Mouse (Mus musculus): ENCODE measurements at regions not wholly inside any gene's neighbourhood (a gene's known extent, or its start where the extent isn't known, plus 50 kb on each side); places are given as distances from the start of the nearest gene placed in this dataset.

- Histone ChIP-seq H3K9ac (ENCODE audit: low read length) (no peak overlapping the region), H3K4me3 (ENCODE audit: low read depth, low read length) (no peak overlapping the region), H3K36me3 (ENCODE audit: control insufficient read depth, insufficient read depth, low read length) (no peaks in the 10 kb centered on the region), H3K27me3 (ENCODE audit: control insufficient read depth, insufficient read depth, low read length) (no peaks in the 10 kb centered on the region), H3K27ac (replicated peaks) (no peak overlapping the region), H3K9me3 (ENCODE audit: control insufficient read depth, low read length) (no peaks in the 10 kb centered on the region), H3K4me2 (replicated peaks; ENCODE audit: low read depth) (no peak overlapping the region), H3K4me1 (replicated peaks; ENCODE audit: control insufficient read depth, insufficient read depth) (no peaks in the 10 kb centered on the region; the same call in 1 of the 2 replicates)
- DNase-seq (ENCODE audit: low spot score) (no peak), ATAC-seq (ENCODE audit: low FRiP score, low TSS enrichment) (no peak)
- 71% methylated on average over 3 of the region's 3 CpGs for WGBS
- TF ChIP-seq CTCF (IDR thresholded peaks at IDR 0.05; ENCODE audit: low read depth) (no peak), EP300 (optimal IDR thresholded peaks at IDR 0.05) (no peak)
These were observed 120.1 kb upstream of the Tut7 start for GRCm38 (mm10) chr13:59943020-59943419.

GRCm38 (mm10) chr13:59941519-59941918 is 118.6 kb upstream of the Tut7 start:
- Histone ChIP-seq H3K9me3 (ENCODE audit: control insufficient read depth, low read length) (no peaks in the 10 kb centered on the region), H3K4me3 (ENCODE audit: low read depth, low read length) (no peak overlapping the region), H3K9ac (ENCODE audit: low read length) (no peak overlapping the region), H3K4me1 (replicated peaks; ENCODE audit: control insufficient read depth, insufficient read depth) (no peaks in the 10 kb centered on the region; the same call in 1 of the 2 replicates), H3K4me2 (replicated peaks; ENCODE audit: low read depth) (no peak overlapping the region), H3K27ac (replicated peaks) (no peak overlapping the region), H3K27me3 (ENCODE audit: control insufficient read depth, insufficient read depth, low read length) (no peaks in the 10 kb centered on the region), H3K36me3 (ENCODE audit: control insufficient read depth, insufficient read depth, low read length) (no peaks in the 10 kb centered on the region)
- TF ChIP-seq EP300 (optimal IDR thresholded peaks at IDR 0.05), result no peak
- TF ChIP-seq CTCF (IDR thresholded peaks at IDR 0.05; ENCODE audit: low read depth), result no peak
- no peak for ATAC-seq (ENCODE audit: low FRiP score, low TSS enrichment)
- 43% methylated on average over 3 of the region's 3 CpGs for WGBS
- DNase-seq (ENCODE audit: low spot score), result no peak

- WGBS, result 28% methylated on average over 15 of the region's 16 CpGs
- no peak for DNase-seq (ENCODE audit: low spot score)
- H3K9ac ChIP-seq (ENCODE audit: low read length), result no peak overlapping the region
- no peak for ATAC-seq (ENCODE audit: low FRiP score, low TSS enrichment)
- H3K27me3 ChIP-seq (ENCODE audit: control insufficient read depth, insufficient read depth, low read length), result no peaks in the 10 kb centered on the region
- H3K4me2 ChIP-seq (replicated peaks; ENCODE audit: low read depth), result no peak overlapping the region
- H3K4me3 ChIP-seq (ENCODE audit: low read depth, low read length), result no peak overlapping the region
- no peak overlapping the region for H3K27ac ChIP-seq (replicated peaks)
- H3K9me3 ChIP-seq (ENCODE audit: control insufficient read depth, low read length), result no peaks in the 10 kb centered on the region
- H3K36me3 ChIP-seq (ENCODE audit: control insufficient read depth, insufficient read depth, low read length), result no peaks in the 10 kb centered on the region
- no peaks in the 10 kb centered on the region; the same call in 1 of the 2 replicates for H3K4me1 ChIP-seq (replicated peaks; ENCODE audit: control insufficient read depth, insufficient read depth)
- TF ChIP-seq EP300 (optimal IDR thresholded peaks at IDR 0.05) (no peak), CTCF (IDR thresholded peaks at IDR 0.05; ENCODE audit: low read depth) (no peak)
These were observed 117.7 kb upstream of the Tut7 start for GRCm38 (mm10) chr13:59940414-59941205.

GRCm38 (mm10) chr13:59939886-59940285 is 116.9 kb upstream of the Tut7 start:
- WGBS, result 62% methylated on average over 5 of the region's 5 CpGs
- Histone ChIP-seq H3K4me1 (replicated peaks; ENCODE audit: control insufficient read depth, insufficient read depth) (no peaks in the 10 kb centered on the region; the same call in 1 of the 2 replicates), H3K27me3 (ENCODE audit: control insufficient read depth, insufficient read depth, low read length) (no peaks in the 10 kb centered on the region), H3K4me2 (replicated peaks; ENCODE audit: low read depth) (no peak overlapping the region), H3K4me3 (ENCODE audit: low read depth, low read length) (no peak overlapping the region), H3K27ac (replicated peaks) (no peak overlapping the region), H3K9ac (ENCODE audit: low read length) (no peak overlapping the region), H3K36me3 (ENCODE audit: control insufficient read depth, insufficient read depth, low read length) (no peaks in the 10 kb centered on the region), H3K9me3 (ENCODE audit: control insufficient read depth, low read length) (no peaks in the 10 kb centered on the region)
- DNase-seq (ENCODE audit: low spot score), result no peak
- TF ChIP-seq EP300 (optimal IDR thresholded peaks at IDR 0.05), result no peak
- no peak for TF ChIP-seq CTCF (IDR thresholded peaks at IDR 0.05; ENCODE audit: low read depth)
- ATAC-seq (ENCODE audit: low FRiP score, low TSS enrichment), result no peak

GRCm38 (mm10) chr13:59937147-59937546 is 114.2 kb upstream of the Tut7 start:
- H3K9me3 ChIP-seq (ENCODE audit: control insufficient read depth, low read length), result no peaks in the 10 kb centered on the region
- no peaks in the 10 kb centered on the region for H3K27me3 ChIP-seq (ENCODE audit: control insufficient read depth, insufficient read depth, low read length)
- no peak overlapping the region for H3K4me3 ChIP-seq (ENCODE audit: low read depth, low read length)
- no peak for DNase-seq (ENCODE audit: low spot score)
- no peak overlapping the region for H3K27ac ChIP-seq (replicated peaks)
- H3K36me3 ChIP-seq (ENCODE audit: control insufficient read depth, insufficient read depth, low read length), result no peaks in the 10 kb centered on the region
- TF ChIP-seq EP300 (optimal IDR thresholded peaks at IDR 0.05) (no peak), CTCF (IDR thresholded peaks at IDR 0.05; ENCODE audit: low read depth) (peak; percentile 48)
- WGBS, result 55% methylated on average over 3 of the region's 3 CpGs
- H3K4me1 ChIP-seq (replicated peaks; ENCODE audit: control insufficient read depth, insufficient read depth), result no peaks in the 10 kb centered on the region; the same call in 1 of the 2 replicates
- no peak overlapping the region for H3K4me2 ChIP-seq (replicated peaks; ENCODE audit: low read depth)
- no peak overlapping the region for H3K9ac ChIP-seq (ENCODE audit: low read length)
- ATAC-seq (ENCODE audit: low FRiP score, low TSS enrichment), result no peak

DNA sequence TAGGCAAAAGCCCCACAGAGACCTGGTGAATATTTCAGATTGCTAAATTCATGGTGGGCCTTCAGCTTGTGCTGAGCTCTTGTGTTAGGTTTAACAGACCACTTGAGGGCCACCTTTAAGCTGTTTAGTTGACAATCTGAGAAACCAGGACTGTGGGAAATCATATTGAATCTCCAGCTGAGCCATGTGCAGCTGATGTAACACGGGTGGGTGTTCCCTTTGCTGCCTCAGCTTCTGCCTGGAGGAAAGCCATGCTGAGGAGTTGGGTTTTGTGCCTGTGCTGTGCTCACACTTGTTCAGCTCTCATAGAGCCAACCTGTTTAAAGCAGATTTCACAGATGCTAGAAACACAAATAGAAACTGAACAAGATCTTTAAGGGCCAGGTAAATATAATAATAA is 111.6 kb upstream of the Tut7 start:
- Histone ChIP-seq H3K36me3 (ENCODE audit: control insufficient read depth, insufficient read depth, low read length) (no peaks in the 10 kb centered on the region), H3K4me1 (replicated peaks; ENCODE audit: control insufficient read depth, insufficient read depth) (no peaks in the 10 kb centered on the region), H3K9ac (ENCODE audit: low read length) (no peak overlapping the region), H3K4me2 (replicated peaks; ENCODE audit: low read depth) (no peak overlapping the region), H3K27me3 (ENCODE audit: control insufficient read depth, insufficient read depth, low read length) (no peaks in the 10 kb centered on the region), H3K27ac (replicated peaks) (no peak overlapping the region), H3K4me3 (ENCODE audit: low read depth, low read length) (no peak overlapping the region), H3K9me3 (ENCODE audit: control insufficient read depth, low read length) (no peaks in the 10 kb centered on the region)
- TF ChIP-seq EP300 (optimal IDR thresholded peaks at IDR 0.05) (no peak), CTCF (IDR thresholded peaks at IDR 0.05; ENCODE audit: low read depth) (no peak)
- DNase-seq (ENCODE audit: low spot score), result no peak
- no peak for ATAC-seq (ENCODE audit: low FRiP score, low TSS enrichment)
- 37% methylated on average over 1 of the region's 1 CpGs for WGBS
